In the genomic region with DNA sequence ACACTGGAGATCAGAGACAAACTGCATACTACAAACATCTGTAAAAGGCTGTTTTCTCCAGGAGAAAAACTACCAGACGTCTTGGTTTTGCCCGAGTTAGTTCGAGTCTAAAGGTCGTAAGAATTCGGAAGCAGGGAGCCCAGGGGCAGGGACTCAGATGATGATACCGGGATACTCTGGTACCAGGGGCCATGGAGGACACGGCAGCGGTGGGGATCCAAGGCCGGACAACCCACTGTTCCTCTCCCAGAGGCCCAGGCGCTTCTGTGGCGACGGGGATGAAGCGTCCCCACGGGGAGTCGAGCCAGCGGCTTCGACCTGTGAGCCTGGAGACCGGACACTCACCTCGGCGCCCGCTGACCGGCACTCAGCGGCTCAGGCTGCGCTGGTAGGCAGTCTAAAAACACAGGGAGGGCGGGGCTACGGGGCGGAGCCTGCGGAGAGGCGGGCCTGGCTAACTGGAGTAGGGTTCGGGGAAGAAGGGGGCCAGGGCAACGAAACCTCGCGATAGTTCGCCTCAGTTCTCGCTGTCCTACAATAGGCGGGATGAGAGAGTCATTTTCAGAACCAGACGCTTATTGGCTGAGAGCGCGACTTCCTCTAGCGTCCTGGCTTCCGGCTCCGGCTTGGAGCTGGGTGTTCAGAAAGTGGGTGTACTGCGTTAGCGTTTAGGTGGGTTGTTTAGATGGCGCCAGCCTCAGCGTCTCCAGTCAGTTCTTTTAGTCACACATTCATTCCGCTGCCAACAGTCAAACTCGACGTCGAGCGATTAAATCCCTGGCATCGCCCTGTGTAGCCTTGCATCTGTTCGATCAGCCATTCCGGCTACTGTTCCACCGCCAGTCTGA, we compare ENCODE assay signal across 8 mouse cellular contexts. TPM values are rescaled to one million over a fixed set of nuclear protein-coding genes. Genes with fewer than 3 reads are reported as not detected.
DNase-seq lines count a peak whose midpoint lies in the region; ATAC-seq and TF ChIP-seq lines count a peak whose summit lies in the region.

A gene (minus strand): TSS at position 436 of the 848 bp plus-strand sequence.

- peak; percentile 99 for DNase-seq in MEL (ENCODE audit: low read depth, low spot score)
- DNase-seq in cerebellum, adult 2 months = peak; percentile 99
- peak; percentile 98 for DNase-seq in forebrain, postnatal 0 days
- DNase-seq in heart, postnatal 4 days = peak; percentile 100
- peak; percentile 99 for DNase-seq in layer of hippocampus, adult 8-10 months (ENCODE audit: low spot score in 2 of 2)
- peak; percentile 99 for DNase-seq in ovary, adult 18-20 months (ENCODE audit: low spot score)
- peak; percentile 99 for DNase-seq in thymus, postnatal 0 days (ENCODE audit: low spot score)

- TF ChIP-seq RAD21 in MEL (IDR thresholded peaks at IDR 0.05; ENCODE audit: low read depth, low read length) = no peak

- peak within 1 kb of the TSS; percentile 91 for H3K9ac ChIP-seq in MEL (ENCODE audit: control insufficient read depth, low read depth, low read length, poor library complexity, severe bottlenecking)
- peak within 1 kb of the TSS; percentile 89 for H3K9ac ChIP-seq in forebrain, postnatal 0 days
- peak within 1 kb of the TSS; percentile 76 for H3K9ac ChIP-seq in lung, embryonic 15.5 days

- H3K79me2 ChIP-seq in MEL (ENCODE audit: control insufficient read depth, insufficient read depth, low read length, poor library complexity) = peaks cover 7% of the 10 kb centered on the region; the same call in 1 of the 2 replicates

- peak; percentile 77 to 99 for TF ChIP-seq POLR2A in MEL (IDR thresholded peaks at IDR 0.05; ENCODE audit: control insufficient read depth in 1 of 2, insufficient read depth in 1 of 2, low read depth in 1 of 2, low read length in 2 of 2, poor library complexity in 1 of 2)
- TF ChIP-seq POLR2A in cerebellum, adult 2 months (IDR thresholded peaks at IDR 0.05; ENCODE audit: borderline replicate concordance, insufficient read depth, low read length) = peak; percentile 98

- H3K27ac ChIP-seq in MEL (ENCODE audit: control insufficient read depth, low read depth, low read length) = peak within 1 kb of the TSS; percentile 79
- peak within 1 kb of the TSS; percentile 65 for H3K27ac ChIP-seq in cerebellum, adult 2 months (ENCODE audit: insufficient read depth, low read length)
- H3K27ac ChIP-seq in forebrain, postnatal 0 days (ENCODE audit: low read depth, low read length) = peak within 1 kb of the TSS; percentile 95
- H3K27ac ChIP-seq in lung, embryonic 15.5 days = peak within 1 kb of the TSS; percentile 78

- ATAC-seq in forebrain, postnatal 0 days = peak; percentile 100
- peak; percentile 98 for ATAC-seq in lung, embryonic 15.5 days (ENCODE audit: borderline replicate concordance, extremely low read depth, low FRiP score, low TSS enrichment)

- peaks cover 0 to 5% of the 10 kb centered on the region in 2 experiments; a peak in 2 of 4 replicates for H3K36me3 ChIP-seq in MEL (ENCODE audit: control insufficient read depth in 1 of 2, insufficient read depth in 2 of 2, low read length in 2 of 2)
- 0 out of 2 replicates have a peak, but pooled peaks cover 5% of the 10 kb centered on the region for H3K36me3 ChIP-seq in forebrain, postnatal 0 days (ENCODE audit: insufficient read depth)
- no peaks in the 10 kb centered on the region for H3K36me3 ChIP-seq in lung, embryonic 15.5 days

- H3K4me1 ChIP-seq in MEL (ENCODE audit: control insufficient read depth in 1 of 2, insufficient read depth in 2 of 2, low read length in 2 of 2) = no peaks in the 10 kb centered on the region
- H3K4me1 ChIP-seq in cerebellum, adult 2 months (ENCODE audit: control insufficient read depth, insufficient read depth, low read length) = no peaks in the 10 kb centered on the region; the same call in 1 of the 2 replicates
- peaks cover 8% of the 10 kb centered on the region; the same call in 1 of the 2 replicates for H3K4me1 ChIP-seq in forebrain, postnatal 0 days (ENCODE audit: insufficient read depth)
- H3K4me1 ChIP-seq in lung, embryonic 15.5 days = peaks cover 34% of the 10 kb centered on the region

- TF ChIP-seq EP300 in MEL (IDR thresholded peaks at IDR 0.05; ENCODE audit: low read depth in 1 of 2, low read length in 2 of 2) = no peak

- H3K27me3 ChIP-seq in MEL (ENCODE audit: control insufficient read depth in 1 of 2, insufficient read depth in 2 of 2, low read length in 2 of 2) = peaks cover 0 to 1% of the 10 kb centered on the region in 2 experiments; a peak in 1 of 4 replicates
- no peaks in the 10 kb centered on the region for H3K27me3 ChIP-seq in cerebellum, adult 2 months (ENCODE audit: control insufficient read depth, insufficient read depth, low read length)
- no peaks in the 10 kb centered on the region for H3K27me3 ChIP-seq in forebrain, postnatal 0 days (ENCODE audit: insufficient read depth, low read length)
- H3K27me3 ChIP-seq in lung, embryonic 15.5 days = no peaks in the 10 kb centered on the region

- TF ChIP-seq CTCF in MEL (IDR thresholded peaks at IDR 0.05 in 2 of 3, conservative IDR thresholded peaks at IDR 0.05 in 1 of 3; ENCODE audit: control insufficient read depth in 1 of 3, insufficient read depth in 1 of 3, low read depth in 2 of 3, low read length in 3 of 3, poor library complexity in 1 of 3, severe bottlenecking in 1 of 3) = no peak
- TF ChIP-seq CTCF in cerebellum, adult 2 months (IDR thresholded peaks at IDR 0.05; ENCODE audit: borderline replicate concordance, insufficient read depth, low read depth, low read length) = no peak
- TF ChIP-seq CTCF in forebrain, postnatal 0 days (IDR thresholded peaks at IDR 0.05; ENCODE audit: low read depth) = no peak

- no peaks in the 10 kb centered on the region for H3K9me3 ChIP-seq in MEL (replicated peaks; ENCODE audit: insufficient read depth, low read length)
- no peaks in the 10 kb centered on the region for H3K9me3 ChIP-seq in forebrain, postnatal 0 days (ENCODE audit: low read length)
- no peaks in the 10 kb centered on the region for H3K9me3 ChIP-seq in lung, embryonic 15.5 days

- peak within 1 kb of the TSS; percentile 83 to 92 for H3K4me3 ChIP-seq in MEL (ENCODE audit: control insufficient read depth in 1 of 2, insufficient read depth in 1 of 2, low read depth in 2 of 2, low read length in 2 of 2)
- peak within 1 kb of the TSS; percentile 93 for H3K4me3 ChIP-seq in cerebellum, adult 2 months (replicated peaks; ENCODE audit: insufficient read depth, low read depth, low read length)
- H3K4me3 ChIP-seq in forebrain, postnatal 0 days (ENCODE audit: low read depth, low read length) = peak within 1 kb of the TSS; percentile 90
- peak within 1 kb of the TSS; percentile 65 for H3K4me3 ChIP-seq in lung, embryonic 15.5 days

- H3K4me2 ChIP-seq in forebrain, postnatal 0 days (ENCODE audit: low read depth) = peak within 1 kb of the TSS; percentile 73
- H3K4me2 ChIP-seq in lung, embryonic 15.5 days = peak within 1 kb of the TSS; percentile 74

- WGBS in cerebellum, adult 2 months = under 1% methylated on average over 55 of the region's 55 CpGs
- under 1% methylated on average over 55 of the region's 55 CpGs for WGBS in forebrain, postnatal 0 days
- under 1% methylated on average over 55 of the region's 55 CpGs for WGBS in lung, embryonic 15.5 days

TF ChIP-seq in MEL, 35 proteins besides CTCF, POLR2A, EP300 and RAD21 (continues in another document):
- no peak for TF ChIP-seq ETS1 (IDR thresholded peaks at IDR 0.05; ENCODE audit: low read depth, low read length)
- TF ChIP-seq SIN3A (IDR thresholded peaks at IDR 0.05; ENCODE audit: low read length) = peak; percentile 87
- TF ChIP-seq NRF1 (IDR thresholded peaks at IDR 0.05; ENCODE audit: insufficient read depth, low read depth, low read length, poor library complexity, severe bottlenecking) = 0 out of 2 replicates have a peak, but pooled peaks have one; percentile 26
- TF ChIP-seq TBP (IDR thresholded peaks at IDR 0.05; ENCODE audit: low read depth, low read length) = peak; percentile 95
- no peak for TF ChIP-seq RCOR1 (IDR thresholded peaks at IDR 0.05; ENCODE audit: low read depth, low read length)
- peak; percentile 87 for TF ChIP-seq HCFC1 (IDR thresholded peaks at IDR 0.05; ENCODE audit: low read depth, low read length)
- TF ChIP-seq NELFE (IDR thresholded peaks at IDR 0.05; ENCODE audit: low read depth, low read length) = peak; percentile 99
- no peak for TF ChIP-seq TCF12 (IDR thresholded peaks at IDR 0.05; ENCODE audit: low read depth, low read length)
- peak; percentile 99 for TF ChIP-seq POLR2AphosphoS2 (IDR thresholded peaks at IDR 0.05; ENCODE audit: low read length)
- 0 out of 2 replicates have a peak, but pooled peaks have one; percentile 27 for TF ChIP-seq MAZ (IDR thresholded peaks at IDR 0.05; ENCODE audit: low read depth, low read length)
- TF ChIP-seq MAFK (IDR thresholded peaks at IDR 0.05; ENCODE audit: borderline replicate concordance, low read depth, low read length) = no peak
- TF ChIP-seq POLR2AphosphoS5 (IDR thresholded peaks at IDR 0.05; ENCODE audit: borderline replicate concordance, low read depth, low read length) = peak; percentile 93; the same call in 1 of the 2 replicates
- TF ChIP-seq MAX (IDR thresholded peaks at IDR 0.05; ENCODE audit: low read length) = no peak
- no peak; the same call in 1 of the 2 replicates for TF ChIP-seq MXI1 (IDR thresholded peaks at IDR 0.05; ENCODE audit: low read depth, low read length)
- TF ChIP-seq CHD1 (IDR thresholded peaks at IDR 0.05; ENCODE audit: low read depth, low read length) = no peak
- TF ChIP-seq MYC (IDR thresholded peaks at IDR 0.05; ENCODE audit: low read depth, low read length) = no peak
- TF ChIP-seq USF2 (IDR thresholded peaks at IDR 0.05; ENCODE audit: borderline replicate concordance in 1 of 2, insufficient read depth in 1 of 2, low read depth in 1 of 2, low read length in 2 of 2) = no peak
- TF ChIP-seq MYB (IDR thresholded peaks at IDR 0.05; ENCODE audit: low read depth, low read length) = no peak
- TF ChIP-seq ZMIZ1 (IDR thresholded peaks at IDR 0.05; ENCODE audit: low read depth, low read length) = peak; percentile 93; the same call in 1 of the 2 replicates
- no peak for TF ChIP-seq SMC3 (IDR thresholded peaks at IDR 0.05; ENCODE audit: low read depth, low read length)

RNA-seq across cellular contexts. Expression of the gene that starts here (rescaled TPM):
- total RNA-seq in MEL (2012; rRNA removed) = 9.7 and 10.0 TPM in 2 replicates
- 10 to 100 TPM in 1 of 2 experiments, not detected in 1; 16.0 TPM for polyA plus RNA-seq in MEL (2012; ENCODE audit: insufficient read depth in 1 of 2, insufficient read length in 2 of 2, low read depth in 1 of 2, low replicate concordance in 2 of 2, missing spikeins in 1 of 2)
- 36.3 and 38.7 TPM in 2 replicates for polyA plus RNA-seq in cerebellum, adult 2 months (2012; rRNA removed)
- total RNA-seq in forebrain, postnatal 0 days (2014; rRNA removed) = 45.2 and 70.4 TPM in 2 replicates
- 31.3 and 32.2 TPM in 2 replicates for polyA plus RNA-seq in forebrain, postnatal 0 days (2015; fragmentation: Nextera tagmentation; extraction: Ambion mirVana)
- total RNA-seq in heart, postnatal 4 days (2021) = 10 to 100 TPM; 15.7 to 17.7 TPM
- 10 to 100 TPM; 26.5 to 45.6 (median 42.1) TPM for total RNA-seq in layer of hippocampus, adult 8-10 months (2022)
- 12.7 and 14.5 TPM in 2 replicates for polyA plus RNA-seq in lung, embryonic 15.5 days (2015; fragmentation: Nextera tagmentation; extraction: Ambion mirVana)
- polyA plus RNA-seq in thymus, postnatal 0 days (2015; fragmentation: Nextera tagmentation; extraction: Ambion mirVana) = 23.9 and 24.3 TPM in 2 replicates

Comparison
In these comparisons a context has a peak if more than half of its experiments do, and no peak if none do; other contexts are left out.
1. Peak in every context shown above with its lines: DNase-seq, ATAC-seq, H3K4me3 ChIP-seq and H3K27ac ChIP-seq.